Mouse (Mus musculus): ENCODE results near the gene Ebf1. TPM values are rescaled to one million over a fixed set of nuclear protein-coding genes. Genes with fewer than 3 reads are reported as not detected.
A peak's percentile ranks its signal among the peaks of the same experiment; 100 is the strongest.

Gene Ebf1
- total RNA-seq, 1 experiment from 2014 or later, result 35.5 TPM

- no peak for DNase-seq
These were observed 336.7 kb downstream of the Ebf1 start for GRCm38 (mm10) chr11:44953863-44954262.

DNA sequence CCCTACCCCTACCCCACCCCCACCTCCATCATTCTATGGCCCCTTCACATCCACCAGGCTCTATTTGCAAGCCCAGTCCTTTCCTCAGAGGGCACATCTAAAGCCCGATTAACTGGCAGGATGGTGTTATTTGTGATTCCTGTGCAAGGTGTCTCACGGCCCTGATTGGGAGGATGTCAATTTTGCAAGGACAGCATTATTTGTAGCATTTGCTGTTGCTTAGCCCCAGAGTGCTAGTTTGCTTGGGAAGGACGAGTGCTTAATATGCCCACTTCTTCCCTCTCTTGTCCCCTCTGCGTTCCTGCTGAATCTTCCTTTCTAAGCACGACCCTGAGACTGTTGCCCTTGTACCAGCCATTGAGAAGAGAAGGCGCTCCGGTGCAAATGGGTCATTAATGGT lies 337.2 kb downstream of the Ebf1 start:
- no peak for DNase-seq

DNA sequence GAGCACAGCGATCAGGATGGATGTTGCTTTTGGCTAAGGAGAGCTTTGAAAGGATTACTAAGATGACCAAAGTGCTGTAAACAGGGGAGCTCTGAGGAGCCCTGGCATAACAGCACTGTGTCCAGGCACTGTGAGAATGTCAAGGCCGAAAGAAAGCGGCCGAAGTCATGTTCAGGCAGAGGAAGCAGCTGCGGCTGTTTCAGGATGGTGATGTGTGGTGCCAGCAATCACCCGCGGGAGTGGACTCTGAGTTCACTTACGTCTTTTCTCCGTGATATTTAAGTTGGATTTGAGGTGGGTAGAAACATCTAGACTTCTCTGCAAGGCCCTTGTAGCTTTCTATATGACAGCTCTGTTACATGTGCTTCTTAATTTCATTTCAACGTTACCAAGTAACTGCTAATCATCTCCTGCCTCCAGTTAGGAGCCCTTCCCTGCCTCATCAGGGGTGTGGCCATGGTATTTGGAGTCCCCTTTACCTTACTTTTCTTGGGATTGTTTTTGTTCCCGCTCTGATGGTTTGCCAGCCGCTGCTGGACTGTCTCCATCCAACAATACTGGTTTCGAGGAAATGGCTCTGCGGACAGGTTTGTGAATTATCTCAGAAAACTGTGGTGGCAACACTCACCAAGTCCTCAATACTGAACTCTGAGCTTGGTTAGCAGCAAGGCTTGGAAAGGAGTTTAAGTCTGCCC lies 345.8 kb downstream of the Ebf1 start:
- peak; percentile 59 for DNase-seq

DNA sequence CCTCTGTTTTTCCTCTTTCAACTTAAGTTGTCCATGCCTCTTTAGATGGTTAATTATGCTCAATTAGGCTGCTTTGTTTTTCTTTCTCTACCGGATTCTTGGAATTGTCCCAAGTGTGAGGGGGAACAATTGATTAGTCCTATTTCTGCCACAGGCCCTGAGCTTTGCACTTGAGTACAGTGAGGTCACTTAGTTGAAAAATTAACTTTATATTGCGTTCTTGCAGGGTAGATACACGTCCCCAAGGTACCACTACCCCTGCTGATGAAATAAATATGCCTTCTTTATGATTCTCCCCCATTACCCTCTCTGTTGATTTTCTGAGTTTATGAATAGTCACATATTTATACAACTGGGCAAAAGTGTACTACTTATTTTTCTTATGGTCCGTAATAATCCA lies 351.9 kb downstream of the Ebf1 start:
- no peak for DNase-seq

DNA sequence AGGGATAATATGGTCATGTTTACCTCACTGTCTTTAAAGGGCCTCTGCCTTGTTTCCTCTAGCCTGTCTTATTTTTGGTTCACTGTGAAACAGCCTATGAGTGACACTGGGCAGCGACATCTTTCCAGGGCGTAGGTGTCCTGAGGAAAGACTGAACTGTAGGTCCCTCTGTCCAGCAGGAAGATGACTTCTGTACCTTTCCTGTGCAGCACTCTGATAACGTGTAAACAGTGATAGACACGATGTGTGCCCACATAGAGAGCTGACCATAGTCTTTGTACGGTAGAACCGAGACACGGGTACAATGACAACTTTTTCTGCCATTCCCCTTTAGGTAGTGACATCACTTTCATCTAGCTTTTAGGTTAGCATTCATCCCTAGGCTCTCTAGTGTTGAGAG lies 357.2 kb downstream of the Ebf1 start:
- DNase-seq, result no peak

GRCm38 (mm10) chr11:44975151-44975550 lies 358.0 kb downstream of the Ebf1 start:
- DNase-seq, result peak; percentile 60

GRCm38 (mm10) chr11:44976254-44976802 lies 359.2 kb downstream of the Ebf1 start:
- DNase-seq, result no peak

DNA sequence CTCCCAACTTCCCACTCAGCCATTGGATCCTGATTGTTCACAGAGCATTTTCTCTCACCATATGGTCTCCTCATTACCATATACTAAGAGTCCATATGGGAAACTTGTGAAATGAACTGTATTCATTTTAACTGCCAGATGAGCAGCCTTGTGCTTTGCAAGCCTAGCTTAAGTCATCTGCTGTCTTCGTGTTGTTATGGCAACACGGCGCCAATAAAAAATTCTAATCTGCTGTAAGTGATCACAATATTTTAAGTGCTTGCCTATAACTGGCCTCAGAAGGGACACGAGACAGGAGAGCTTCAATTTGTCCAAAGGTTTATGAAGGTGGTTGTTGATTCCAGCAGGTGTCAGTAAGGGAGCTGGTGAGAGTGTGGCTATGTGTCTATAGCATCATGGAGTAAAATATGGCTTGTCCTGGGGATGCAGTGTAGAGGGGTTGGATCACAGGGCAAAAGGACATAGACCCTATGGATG lies 360.8 kb downstream of the Ebf1 start:
- DNase-seq, result no peak

DNA sequence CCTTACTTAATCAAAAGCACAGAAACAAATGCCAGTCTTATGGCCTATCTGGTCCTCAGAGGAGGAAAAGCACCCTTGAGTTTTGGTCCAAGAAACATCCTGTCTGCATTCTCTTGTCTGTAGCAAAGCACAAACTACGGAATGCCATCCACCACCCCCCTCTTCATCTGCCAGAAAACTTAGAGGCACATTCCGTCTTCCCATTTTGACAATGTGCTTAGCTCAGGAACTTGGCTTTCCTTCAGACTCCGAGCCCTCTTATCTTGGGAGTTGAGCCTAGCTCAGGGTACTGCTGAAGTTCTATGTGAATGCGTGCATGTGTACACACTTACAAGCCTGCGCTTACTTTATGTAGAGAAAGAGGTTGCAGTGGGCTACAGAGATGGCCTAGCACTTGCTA lies 362.3 kb downstream of the Ebf1 start:
- no peak for DNase-seq

DNA sequence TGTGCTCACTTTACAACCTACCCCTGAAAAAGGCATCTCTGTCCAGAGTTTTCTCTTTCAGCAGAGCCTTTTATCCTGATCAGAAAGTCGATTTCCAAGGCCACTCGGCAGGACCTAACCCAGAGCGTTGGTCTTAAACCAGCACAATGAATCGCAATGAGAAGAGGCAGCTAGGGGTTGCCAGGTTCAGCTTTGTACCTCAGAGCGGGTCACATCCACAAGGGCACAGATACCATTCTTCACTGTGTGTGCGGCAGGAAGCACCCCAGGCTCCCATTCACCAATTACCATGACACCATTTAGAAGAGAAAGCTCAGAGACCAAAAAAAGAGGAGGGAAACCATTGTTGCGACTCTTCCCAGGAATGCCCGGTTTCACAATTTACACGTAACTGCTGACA lies 365.1 kb downstream of the Ebf1 start:
- DNase-seq, result no peak

- no peak for DNase-seq
These were observed 366.8 kb downstream of the Ebf1 start for GRCm38 (mm10) chr11:44983961-44984360.

DNA sequence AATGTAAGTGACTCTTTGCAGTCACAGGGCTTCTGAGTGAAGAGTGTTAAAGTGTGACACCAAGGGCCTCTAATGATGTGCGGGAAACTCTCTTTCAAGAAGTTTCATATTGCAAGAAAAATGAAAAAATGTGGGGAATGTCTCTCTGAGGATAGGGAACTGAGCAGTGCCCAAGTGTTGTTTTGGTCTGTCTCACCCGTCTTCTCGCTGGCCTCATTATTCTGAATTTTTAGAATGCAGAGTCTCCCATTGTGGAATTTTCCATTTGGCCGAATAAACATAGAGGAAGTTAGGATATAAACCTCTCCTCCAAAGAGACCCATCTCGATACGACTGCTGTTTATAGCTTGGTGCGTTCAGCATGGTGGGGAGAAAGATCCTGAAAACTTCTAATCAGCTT lies 367.3 kb downstream of the Ebf1 start:
- DNase-seq, result no peak

DNA sequence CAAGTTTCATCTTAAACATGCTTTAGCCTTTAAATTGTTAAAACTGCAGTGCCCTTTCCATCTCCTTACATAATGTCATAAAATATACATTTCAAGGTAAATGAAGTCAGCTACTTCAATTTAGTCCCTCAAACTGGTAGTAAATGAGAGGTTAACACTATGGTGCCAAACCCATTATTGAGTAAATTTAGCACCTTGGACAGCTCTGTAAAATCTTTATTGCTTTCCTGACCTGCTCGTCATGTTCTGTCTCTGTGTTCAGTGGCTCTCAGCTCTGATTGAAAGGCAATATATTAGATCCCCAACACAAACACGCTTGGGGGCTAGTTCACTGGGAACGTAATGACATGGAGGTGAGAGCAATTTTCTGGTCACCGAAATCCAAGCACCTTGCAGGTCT lies 370.7 kb downstream of the Ebf1 start:
- no peak for DNase-seq

GRCm38 (mm10) chr11:45002681-45003286 lies 385.7 kb downstream of the Ebf1 start:
- no peak for DNase-seq

GRCm38 (mm10) chr11:45003716-45004437 lies 386.8 kb downstream of the Ebf1 start:
- no peak for DNase-seq

DNA sequence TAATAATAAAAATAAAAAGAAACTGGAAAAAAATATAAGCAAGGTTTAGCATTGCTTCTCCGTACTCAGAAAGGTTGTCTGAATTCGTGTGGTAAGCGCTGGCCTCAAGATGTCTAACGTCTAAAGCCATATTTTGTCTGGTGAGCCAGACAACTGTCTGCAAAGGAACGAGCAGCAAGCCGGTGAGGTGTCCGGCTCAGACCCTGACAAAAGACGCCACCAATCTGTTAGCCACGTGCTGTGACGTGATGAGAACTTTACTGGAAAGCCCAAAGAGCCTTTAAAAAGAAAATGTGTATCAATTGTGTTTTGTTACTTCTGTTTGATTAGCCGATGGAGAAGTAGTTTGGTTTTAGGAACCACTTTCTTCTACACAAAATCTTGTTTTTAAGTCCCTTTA lies 390.2 kb downstream of the Ebf1 start:
- DNase-seq, result no peak

- DNase-seq, result peak; percentile 89
These were observed 391.0 kb downstream of the Ebf1 start for GRCm38 (mm10) chr11:45008078-45008477.

DNA sequence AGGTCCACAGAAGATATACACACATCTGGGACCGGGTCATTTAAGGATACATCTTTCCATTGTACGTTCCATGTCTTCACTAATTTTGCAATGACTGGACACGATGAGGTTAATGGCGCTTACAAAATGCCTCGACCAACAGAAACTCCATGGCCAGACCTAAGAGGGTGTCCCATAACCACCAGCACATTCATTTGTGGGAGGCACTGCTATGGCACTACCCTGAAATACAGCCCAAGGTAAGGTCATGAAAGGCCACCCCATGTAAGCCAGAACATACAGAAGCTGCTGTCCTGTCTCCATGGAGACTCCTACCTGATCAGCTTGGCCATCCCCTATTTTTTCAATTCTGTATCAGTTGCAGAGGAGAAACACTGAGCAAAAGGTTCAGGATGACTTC lies 391.6 kb downstream of the Ebf1 start:
- DNase-seq, result no peak

- no peak for DNase-seq
These were observed 395.0 kb downstream of the Ebf1 start for GRCm38 (mm10) chr11:45012081-45012480.

DNA sequence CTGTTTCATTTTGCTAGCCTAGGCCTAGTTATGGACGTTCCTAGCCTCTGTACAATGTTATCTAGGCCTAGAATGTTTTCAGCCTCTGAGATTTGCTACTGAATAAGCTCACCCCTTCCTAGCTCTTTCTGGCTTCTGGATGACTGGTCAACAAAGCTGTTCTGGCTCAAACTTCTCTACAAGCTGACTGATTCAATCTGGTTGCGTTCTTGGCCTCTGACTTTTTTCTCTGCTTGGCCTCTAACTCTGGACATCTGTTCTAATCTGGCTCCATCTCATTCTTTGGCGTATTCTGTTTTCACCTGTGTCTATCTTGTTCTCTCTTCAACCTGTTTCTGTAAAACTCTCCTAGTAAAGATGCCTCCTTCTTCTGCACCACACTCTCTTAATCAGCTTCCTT lies 400.4 kb downstream of the Ebf1 start:
- no peak for DNase-seq

- DNase-seq, result no peak
These were observed 408.9 kb downstream of the Ebf1 start for GRCm38 (mm10) chr11:45026012-45026411.

GRCm38 (mm10) chr11:45026674-45027073 lies 409.6 kb downstream of the Ebf1 start:
- DNase-seq, result no peak

DNA sequence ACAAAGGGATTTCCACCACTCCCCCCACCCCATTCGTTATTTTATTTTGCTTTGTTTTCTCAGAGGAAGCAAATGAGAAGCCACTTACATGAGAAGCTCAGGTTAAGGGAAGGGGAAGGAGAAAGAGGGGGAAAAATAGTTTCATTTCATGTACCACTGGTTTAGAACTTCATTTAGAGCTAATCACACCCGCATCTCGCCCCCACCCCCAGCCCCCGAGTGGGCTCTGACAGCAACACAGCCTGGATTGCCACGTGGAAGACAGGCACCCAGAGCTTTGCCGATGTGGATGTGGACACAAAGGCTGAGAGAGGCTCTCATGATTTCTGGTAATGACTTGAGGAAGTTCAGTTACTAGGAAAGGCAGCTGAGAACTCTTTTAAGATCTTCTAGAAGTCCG lies 410.0 kb downstream of the Ebf1 start:
- no peak for DNase-seq

All from adrenal gland, postnatal 14 days (tissue).